In genomic region chr6:134830776-134831175, GRCm38 (mm10) we compare ENCODE assay signal across 9 mouse cellular contexts. TPM values are rescaled to one million over a fixed set of nuclear protein-coding genes. Genes with fewer than 3 reads are reported as not detected.
DNase-seq lines count a peak whose midpoint lies in the region; ATAC-seq and TF ChIP-seq lines count a peak whose summit lies in the region.
"Had no signal": no experiment of that assay in that cellular context is flagged by ENCODE, and none has a peak within 500 bp of the region (broad histone marks: within the 10 kb centered on the region; RNA-seq: fewer than 3 reads in every experiment).

No protein-coding gene starts in this region.

- no peak for ATAC-seq in forebrain, embryonic 11.5 days (replicated peaks; ENCODE audit: low FRiP score)
- no peak for ATAC-seq in liver, embryonic 12.5 days

- TF ChIP-seq CTCF in C2C12 (IDR thresholded peaks at IDR 0.05; ENCODE audit: control insufficient read depth, insufficient read depth, insufficient read length): no peak

- H3K4me2 ChIP-seq in forebrain, embryonic 11.5 days (ENCODE audit: low read depth, low read length, severe bottlenecking): peak overlapping the region; percentile 75
- peak overlapping the region; percentile 85 for H3K4me2 ChIP-seq in liver, embryonic 12.5 days

- H3K79me2 ChIP-seq in C2C12 (ENCODE audit: control insufficient read depth, insufficient read depth): no peaks in the 10 kb centered on the region

- no peaks in the 10 kb centered on the region for H3K36me3 ChIP-seq in heart, embryonic 10.5 days
- H3K36me3 ChIP-seq in C2C12 (ENCODE audit: control insufficient read depth, insufficient read depth): no peaks in the 10 kb centered on the region
- H3K36me3 ChIP-seq in forebrain, embryonic 11.5 days (ENCODE audit: control insufficient read depth, insufficient read depth, low read length): no peaks in the 10 kb centered on the region
- no peaks in the 10 kb centered on the region for H3K36me3 ChIP-seq in liver, embryonic 12.5 days

- no peaks in the 10 kb centered on the region for H3K27me3 ChIP-seq in heart, embryonic 10.5 days (ENCODE audit: insufficient read depth, poor library complexity, severe bottlenecking)
- H3K27me3 ChIP-seq in C2C12 (ENCODE audit: control insufficient read depth, insufficient read depth, insufficient read length): no peaks in the 10 kb centered on the region
- H3K27me3 ChIP-seq in forebrain, embryonic 11.5 days (ENCODE audit: control insufficient read depth, insufficient read depth, low read length): no peaks in the 10 kb centered on the region
- H3K27me3 ChIP-seq in liver, embryonic 12.5 days (replicated peaks): no peaks in the 10 kb centered on the region
- H3K27me3 ChIP-seq: Patski had no signal

- H3K79me3 ChIP-seq in C2C12 (ENCODE audit: low read depth): no peaks in the 10 kb centered on the region

- no peak overlapping the region for H3ac ChIP-seq in C2C12 (ENCODE audit: control insufficient read depth, insufficient read length, low read depth)

- H3K27ac ChIP-seq in heart, embryonic 10.5 days: peak overlapping the region; percentile 95
- no peak overlapping the region for H3K27ac ChIP-seq in forebrain, embryonic 11.5 days (ENCODE audit: low read depth, low read length)
- H3K27ac ChIP-seq in liver, embryonic 12.5 days: peak overlapping the region; percentile 94

- H3K4me3 ChIP-seq in heart, embryonic 10.5 days: peak overlapping the region; percentile 75
- peak overlapping the region; percentile 52 for H3K4me3 ChIP-seq in C2C12 (ENCODE audit: insufficient read depth, poor library complexity, severe bottlenecking)
- peak overlapping the region; percentile 59 for H3K4me3 ChIP-seq in forebrain, embryonic 11.5 days (ENCODE audit: low read depth, low read length)
- peak overlapping the region; percentile 82 for H3K4me3 ChIP-seq in liver, embryonic 12.5 days

- H3K9me3 ChIP-seq in heart, embryonic 10.5 days: no peaks in the 10 kb centered on the region
- no peaks in the 10 kb centered on the region for H3K9me3 ChIP-seq in forebrain, embryonic 11.5 days (ENCODE audit: control insufficient read depth, low read length)
- H3K9me3 ChIP-seq in liver, embryonic 12.5 days (replicated peaks): no peaks in the 10 kb centered on the region

- H3K4me1 ChIP-seq in heart, embryonic 10.5 days: peaks cover 9% of the 10 kb centered on the region
- no peaks in the 10 kb centered on the region; the same call in 1 of the 2 replicates for H3K4me1 ChIP-seq in forebrain, embryonic 11.5 days (replicated peaks; ENCODE audit: control insufficient read depth, insufficient read depth, low read length)
- peaks cover 57% of the 10 kb centered on the region for H3K4me1 ChIP-seq in liver, embryonic 12.5 days

- no peak for DNase-seq in heart, embryonic 10.5 days (ENCODE audit: low spot score)
- DNase-seq in heart, adult 8-10 months (ENCODE audit: low spot score): no peak
- DNase-seq in forebrain, embryonic 11.5 days (ENCODE audit: low spot score): no peak
- no peak for DNase-seq in ovary, postnatal 36 days (ENCODE audit: low spot score)
- DNase-seq in right cerebral cortex, adult 2 months (ENCODE audit: low spot score in 2 of 2): no peak
- no peak for DNase-seq in yolk sac, embryonic 10.5 days (ENCODE audit: low spot score)

- WGBS in heart, embryonic 10.5 days: 5% methylated on average over 10 of the region's 10 CpGs
- 6% methylated on average over 10 of the region's 10 CpGs for WGBS in forebrain, embryonic 11.5 days
- 2% methylated on average over 10 of the region's 10 CpGs for WGBS in liver, embryonic 12.5 days (ENCODE audit: insufficient replicate concordance)

- H3K9ac ChIP-seq in forebrain, embryonic 11.5 days (ENCODE audit: low read length): peak overlapping the region; percentile 41
- H3K9ac ChIP-seq in liver, embryonic 12.5 days: peak overlapping the region; percentile 85

TF ChIP-seq in C2C12, 6 proteins besides CTCF, POLR2A, EP300 and RAD21:
- TF ChIP-seq MYOD1 (IDR thresholded peaks at IDR 0.05; ENCODE audit: control insufficient read depth, insufficient read length, low read depth) (no peak), MYOG (IDR thresholded peaks at IDR 0.05; ENCODE audit: control insufficient read depth, extremely low read depth, insufficient read length) (no peak), USF1 (IDR thresholded peaks at IDR 0.05; ENCODE audit: low read depth) (no peak), CEBPB (IDR thresholded peaks at IDR 0.05; ENCODE audit: low read depth) (no peak), FOSL1 (IDR thresholded peaks at IDR 0.05; ENCODE audit: insufficient read depth, low read length, poor library complexity, severe bottlenecking) (no peak), MAX (IDR thresholded peaks at IDR 0.05) (no peak)

RNA-seq across cellular contexts. Expression of gene Crebl2, which starts 0.8 kb away (rescaled TPM):
- polyA plus RNA-seq in heart, embryonic 10.5 days (2016; fragmentation: Nextera tagmentation; extraction: Ambion mirVana): 1.00 and 1.0 TPM in 2 replicates
- total RNA-seq in heart, adult 8-10 months (2022): 10 to 100 TPM; 14.6 to 20.1 (median 17.0) TPM
- 0.74 TPM for polyA plus RNA-seq in C2C12 (2012; fragmentation: generic; extraction: Trizol)
- polyA plus RNA-seq in forebrain, embryonic 11.5 days (2014; fragmentation: Nextera tagmentation; extraction: Ambion mirVana): 0.87 and 1.1 TPM in 2 replicates
- polyA plus RNA-seq in liver, embryonic 12.5 days (2016; fragmentation: Nextera tagmentation; extraction: Ambion mirVana): 1.2 and 1.8 TPM in 2 replicates

RNA-seq across cellular contexts. Expression of gene Dusp16, which starts 38.4 kb away (rescaled TPM):
- polyA plus RNA-seq in heart, embryonic 10.5 days (2016; fragmentation: Nextera tagmentation; extraction: Ambion mirVana): 13.2 and 16.7 TPM in 2 replicates
- 10 to 100 TPM; 17.9 to 28.5 (median 22.5) TPM for total RNA-seq in heart, adult 8-10 months (2022)
- polyA plus RNA-seq in C2C12 (2012; fragmentation: generic; extraction: Trizol): 3.3 TPM
- 24.9 and 28.3 TPM in 2 replicates for polyA plus RNA-seq in forebrain, embryonic 11.5 days (2014; fragmentation: Nextera tagmentation; extraction: Ambion mirVana)
- polyA plus RNA-seq in liver, embryonic 12.5 days (2016; fragmentation: Nextera tagmentation; extraction: Ambion mirVana): 6.6 and 6.7 TPM in 2 replicates
